Mouse (Mus musculus): Measurements from ENCODE around the gene Sh3bp5.

- TF ChIP-seq POLR2A (IDR thresholded peaks at IDR 0.05; ENCODE audit: control insufficient read depth in 1 of 2, insufficient read depth in 1 of 2, low read depth in 1 of 2, low read length in 2 of 2, poor library complexity in 1 of 2) (no peak), MAZ (IDR thresholded peaks at IDR 0.05; ENCODE audit: low read depth, low read length) (no peak), KAT2A (conservative IDR thresholded peaks at IDR 0.05; ENCODE audit: low read depth, low read length) (no peak), JUND (IDR thresholded peaks at IDR 0.05; ENCODE audit: low read depth, low read length) (no peak), CTCF (IDR thresholded peaks at IDR 0.05 in 2 of 3, conservative IDR thresholded peaks at IDR 0.05 in 1 of 3; ENCODE audit: control insufficient read depth in 1 of 3, insufficient read depth in 1 of 3, low read depth in 2 of 3, low read length in 3 of 3, poor library complexity in 1 of 3, severe bottlenecking in 1 of 3) (no peak)
These were observed 35.0 kb downstream of the Sh3bp5 start for GRCm38 (mm10) chr14:31400896-31401295.

Measured in MEL (cell line).